Mouse (Mus musculus) embryonic fibroblast, embryonic 13.5 days (primary cell): Measurements from ENCODE around the gene Gm42957. TPM values are rescaled to one million over a fixed set of nuclear protein-coding genes. Genes with fewer than 3 reads are reported as not detected.
"Not testable (repeated sequence)": the region's sequence is repeated elsewhere in the genome, so short reads cannot be mapped to it uniquely, and the experiment has no call there.

ENCODE experiments used
- H3K27ac ChIP-seq: 2 replicates; pipeline ENCODE4 v1.5.1; 2012; ENCODE audit warnings: low read length, control low read depth, inconsistent platforms; ENCODE audit not compliant: insufficient read depth
- H3K4me1 ChIP-seq: 2 replicates; pipeline ENCODE4 v1.6.1; 2011; ENCODE audit warnings: low read length; ENCODE audit not compliant: control insufficient read depth, insufficient read depth
- H3K4me3 ChIP-seq: 2 replicates; pipeline ENCODE4 v1.5.1; 2011; ENCODE audit warnings: mild to moderate bottlenecking, control low read depth, low read length; ENCODE audit not compliant: insufficient read depth
- CTCF ChIP-seq: IDR thresholded peaks from 2 replicates; pipeline ENCODE4 v1.5.1; 2011; ENCODE audit warnings: mild to moderate bottlenecking, control low read depth, low read length, moderate library complexity, borderline replicate concordance; ENCODE audit not compliant: insufficient read depth
- POLR2A ChIP-seq: IDR thresholded peaks from 2 replicates; pipeline ENCODE4 v1.6.1; 2011; ENCODE audit warnings: low read depth, mild to moderate bottlenecking, control low read depth, low read length, moderate library complexity
- polyA plus RNA-seq: library from polyadenylated mRNA; stranded (reverse); fragments of >200 nt; gene quantifications from 2 replicates; pipeline ENCODE4 v1.2.4, GENCODE M21; 2011; ENCODE audit warnings: low read depth; ENCODE audit not compliant: missing spikeins, insufficient read length

The Gm42957 gene
- polyA plus RNA-seq, 1 experiment: 0.28 TPM

DNA sequence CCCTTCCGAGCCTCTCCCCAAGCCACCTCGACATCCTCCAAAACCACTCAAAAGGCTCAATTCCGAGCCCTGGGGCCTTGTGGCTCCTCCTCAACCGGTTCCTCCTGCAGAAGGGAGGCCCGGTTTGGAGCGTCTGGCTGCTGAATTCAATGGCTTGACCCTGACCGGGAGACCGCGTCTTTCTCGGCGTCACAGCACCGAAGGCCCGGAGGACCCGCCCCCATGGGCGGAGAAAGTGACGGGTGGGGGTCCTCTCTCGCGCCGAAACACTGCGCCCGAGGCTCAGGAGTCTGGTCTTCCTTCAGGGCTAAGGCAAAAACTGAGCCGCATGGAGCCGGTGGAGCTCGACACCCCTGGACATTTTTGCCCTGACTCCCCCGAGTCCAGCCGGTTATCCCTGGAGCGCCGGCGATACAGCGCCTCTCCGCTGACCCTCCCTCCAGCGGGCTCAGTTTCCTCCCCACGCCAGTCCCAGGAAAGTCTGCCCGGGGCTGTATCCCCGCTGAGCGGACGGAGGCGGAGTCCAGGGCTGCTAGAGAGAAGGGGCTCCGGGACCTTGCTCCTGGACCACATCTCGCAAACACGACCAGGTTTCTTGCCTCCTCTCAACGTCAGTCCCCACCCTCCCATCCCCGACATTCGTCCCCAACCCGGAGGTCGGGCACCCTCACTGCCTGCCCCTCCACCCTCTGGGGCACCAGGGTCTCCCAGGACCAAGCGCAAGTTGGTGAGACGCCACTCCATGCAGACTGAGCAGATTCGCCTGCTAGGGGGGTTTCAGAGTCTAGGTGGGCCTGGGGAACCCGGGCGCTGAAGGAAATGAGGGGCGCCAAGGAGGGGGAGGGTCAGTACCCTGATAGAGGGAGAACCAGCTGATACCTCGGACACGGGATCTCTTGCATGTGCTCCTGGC lies 36.9 kb upstream of the Gm42957 start:
- TF ChIP-seq POLR2A: peak; percentile 76
- TF ChIP-seq CTCF: no peak
- H3K4me3 ChIP-seq: peak overlapping the region; percentile 52
- H3K4me1 ChIP-seq: peaks cover 11% of the 10 kb centered on the region
- H3K27ac ChIP-seq: 0 out of 2 replicates have a peak overlapping the region, but pooled peaks have one; percentile 1

DNA sequence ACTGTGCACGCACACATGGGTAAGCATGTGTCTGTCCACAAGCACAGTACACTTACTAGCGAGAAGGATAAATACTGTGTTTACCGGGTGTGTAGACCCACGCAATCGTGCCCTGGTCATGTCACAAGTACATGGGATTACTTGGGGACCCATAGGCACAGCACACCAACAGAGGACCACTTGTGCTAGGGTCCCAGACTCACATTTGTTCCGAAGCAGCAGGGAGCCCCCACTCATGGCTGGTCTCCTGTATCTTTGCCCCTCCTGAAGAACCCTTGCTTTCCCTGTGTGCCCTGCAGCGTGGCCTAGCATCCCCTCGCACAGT lies 36.2 kb upstream of the Gm42957 start:
- Histone ChIP-seq H3K4me1 (peaks cover 14% of the 10 kb centered on the region), H3K4me3 (no peak overlapping the region), H3K27ac (no peak overlapping the region)

DNA sequence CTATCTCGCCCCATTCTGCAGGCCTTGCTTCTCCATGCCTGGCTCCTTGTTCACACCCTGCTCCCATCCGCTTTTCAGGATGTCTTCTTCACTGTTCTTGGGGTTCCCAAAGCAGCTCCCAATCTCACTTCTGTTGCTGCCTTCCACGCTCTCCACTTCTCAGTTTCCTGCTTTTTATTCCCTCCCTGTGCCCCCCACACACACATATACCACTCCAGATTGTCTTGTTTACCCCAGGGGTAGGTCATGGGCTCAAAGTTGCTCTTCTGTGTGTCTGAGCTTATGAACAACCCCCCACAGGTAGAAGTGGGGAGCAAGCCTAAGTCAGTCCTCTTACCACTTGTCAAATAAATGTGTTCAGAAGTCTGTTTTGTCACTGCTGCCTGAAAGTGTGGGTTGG lies 35.9 kb upstream of the Gm42957 start:
- Histone ChIP-seq H3K27ac (peak overlapping the region; percentile 48; the same call in 1 of the 2 replicates), H3K4me1 (peaks cover 14% of the 10 kb centered on the region), H3K4me3 (no peak overlapping the region)
- TF ChIP-seq POLR2A (no peak), CTCF (no peak)

More for the DNA sequence above, 36.2 kb upstream of the Gm42957 start:
- no peak for TF ChIP-seq CTCF
- no peak for TF ChIP-seq POLR2A

DNA sequence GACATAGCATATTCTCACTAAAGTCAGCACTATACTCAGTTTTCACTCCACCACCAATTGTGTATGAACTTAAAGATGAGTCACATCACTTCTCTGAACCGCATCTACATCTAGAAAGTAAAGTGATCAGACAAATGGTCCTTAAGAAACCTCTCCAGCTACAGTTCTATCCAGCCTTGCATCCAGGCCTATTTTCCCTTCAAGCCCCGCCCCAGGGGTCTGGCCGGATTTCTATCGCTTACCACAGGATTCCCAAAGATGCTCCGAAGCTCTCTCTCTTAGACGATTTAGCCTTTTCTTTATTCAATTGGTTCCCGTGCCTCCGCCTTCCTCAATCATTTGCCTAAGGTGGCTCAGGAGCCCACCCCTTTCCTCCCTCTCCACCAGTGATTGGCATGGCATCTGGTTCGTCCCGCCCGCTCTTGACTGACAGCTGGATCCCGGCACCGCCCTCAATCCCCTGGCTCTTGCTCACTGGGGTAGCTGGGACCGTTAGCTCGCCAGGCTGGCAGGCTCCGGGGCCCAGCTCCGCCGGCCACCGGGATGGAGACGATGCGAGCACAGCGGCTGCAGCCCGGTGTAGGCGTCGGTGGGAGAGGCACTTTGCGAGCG lies 34.5 kb upstream of the Gm42957 start, which contains the start of gene Lix1l:
TSS of gene Lix1l (plus strand) at position 511 of the 612 bp plus-strand sequence.
- Histone ChIP-seq H3K4me1 (peaks cover 14% of the 10 kb centered on the region), H3K4me3 (peak within 1 kb of the TSS; percentile 51), H3K27ac (peak within 1 kb of the TSS; percentile 90)
- no peak for TF ChIP-seq CTCF
- TF ChIP-seq POLR2A: peak; percentile 75

DNA sequence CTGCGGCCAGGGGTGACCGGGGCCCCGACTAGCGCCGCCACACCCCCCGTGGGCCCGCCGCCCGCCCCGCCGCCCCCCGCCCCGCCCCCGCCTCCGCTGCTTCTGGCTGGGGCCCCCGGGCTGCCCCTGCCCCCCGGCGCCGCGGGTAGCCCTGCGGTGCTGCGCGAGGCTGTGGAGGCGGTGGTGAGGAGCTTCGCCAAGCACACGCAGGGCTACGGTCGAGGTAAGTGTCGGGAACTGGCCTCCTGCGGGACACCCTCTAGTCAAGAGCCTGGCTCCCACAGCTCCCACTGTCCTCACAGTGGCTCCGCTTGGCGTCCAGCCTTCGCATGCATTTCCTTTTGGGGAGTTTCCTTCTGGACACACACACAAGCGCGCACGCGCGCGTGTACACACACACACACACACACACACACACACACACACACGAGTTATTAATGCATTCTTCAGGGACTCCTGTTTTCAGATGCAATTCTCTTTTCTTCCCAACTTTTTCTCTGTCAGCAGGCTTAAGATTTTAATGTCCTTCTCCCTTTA lies 34.0 kb upstream of the Gm42957 start:
- TF ChIP-seq POLR2A (peak; percentile 80), CTCF (no peak)
- H3K27ac ChIP-seq: peak overlapping the region; percentile 90
- peak overlapping the region; percentile 51 for H3K4me3 ChIP-seq
- H3K4me1 ChIP-seq: peaks cover 14% of the 10 kb centered on the region

DNA sequence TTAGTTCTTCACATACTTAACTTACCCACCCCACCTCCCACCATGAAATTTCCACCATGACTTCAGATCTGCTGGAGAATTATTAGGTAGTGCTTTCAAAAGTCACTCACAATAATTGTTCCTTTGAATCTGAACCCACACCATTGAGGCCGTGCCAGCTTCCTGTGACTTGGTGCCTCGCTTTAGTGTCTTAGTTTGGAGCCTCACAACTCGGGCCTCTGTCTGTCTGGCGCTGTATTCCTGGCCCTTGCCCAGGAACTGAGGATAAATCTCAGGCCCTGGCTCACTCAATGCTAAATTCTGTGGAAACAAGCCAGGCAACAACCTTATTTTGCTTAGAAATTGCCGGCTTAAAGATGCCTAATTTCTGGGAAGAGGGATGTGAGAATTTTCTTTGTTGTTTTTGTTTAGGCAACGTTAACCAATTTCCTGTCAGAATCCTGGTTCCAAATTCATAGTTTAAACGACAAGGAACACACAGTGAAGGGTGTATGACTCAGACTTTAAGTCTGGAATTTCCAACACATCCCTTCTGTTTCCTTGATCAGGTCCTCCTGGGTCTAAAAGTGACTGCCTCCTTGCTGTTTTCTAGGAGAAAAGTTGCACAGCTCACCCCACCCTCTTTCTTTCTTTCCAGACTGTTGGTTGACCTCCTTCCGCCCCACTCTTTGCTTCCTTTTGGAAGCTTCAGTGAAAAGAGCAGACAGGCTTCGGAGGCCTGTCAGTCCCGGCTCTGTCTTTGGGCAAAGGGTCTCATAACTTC lies 33.2 kb upstream of the Gm42957 start:
- H3K27ac ChIP-seq: peak overlapping the region; percentile 90
- peaks cover 14% of the 10 kb centered on the region for H3K4me1 ChIP-seq
- peak overlapping the region; percentile 51 for H3K4me3 ChIP-seq
- TF ChIP-seq POLR2A (no peak; the same call in 1 of the 2 replicates), CTCF (no peak)

DNA sequence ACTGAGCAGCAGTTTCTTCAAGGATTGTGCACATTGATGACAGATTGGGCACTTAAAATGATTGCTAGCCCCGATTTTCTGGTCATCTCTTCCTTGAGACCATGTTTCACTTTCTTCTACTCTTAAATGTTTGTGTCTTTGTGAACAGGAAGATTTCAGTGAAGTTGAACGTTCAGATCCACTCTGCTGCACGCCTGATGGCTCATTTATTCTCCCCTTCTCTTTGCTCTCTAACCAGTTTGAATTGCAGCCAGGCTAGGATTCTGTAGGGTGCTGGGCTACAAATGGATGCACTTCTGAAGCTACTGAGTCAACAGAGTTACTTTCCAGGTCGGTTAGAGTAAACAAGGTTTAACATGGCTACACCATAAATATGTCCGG lies 32.6 kb upstream of the Gm42957 start:
- TF ChIP-seq CTCF: no peak
- no peak; the same call in 1 of the 2 replicates for TF ChIP-seq POLR2A
- H3K4me3 ChIP-seq: peak overlapping the region; percentile 51
- peaks cover 14% of the 10 kb centered on the region for H3K4me1 ChIP-seq
- peak overlapping the region; percentile 90 for H3K27ac ChIP-seq

DNA sequence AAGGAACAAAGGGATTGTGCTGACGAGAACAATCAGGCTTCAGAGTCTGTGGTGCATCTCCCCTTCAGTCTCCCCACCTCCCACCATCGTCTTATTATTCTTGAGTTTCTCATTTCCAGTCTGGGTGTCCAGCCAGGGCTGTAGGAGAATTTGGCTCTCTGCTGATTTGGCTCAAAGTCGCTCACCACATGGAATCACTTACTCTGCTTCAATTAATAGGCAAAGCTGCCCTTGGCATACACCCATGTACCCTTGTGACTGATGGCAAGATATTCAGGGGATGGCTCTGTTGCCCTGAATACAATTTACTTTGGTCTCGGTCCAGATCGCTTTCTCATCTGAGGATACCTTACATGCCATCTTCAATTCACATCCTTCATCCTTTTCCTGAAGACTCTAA lies 32.0 kb upstream of the Gm42957 start:
- Histone ChIP-seq H3K4me1 (peaks cover 14% of the 10 kb centered on the region), H3K27ac (peak overlapping the region; percentile 90), H3K4me3 (peak overlapping the region; percentile 51; the same call in 1 of the 2 replicates)
- no peak for TF ChIP-seq CTCF
- TF ChIP-seq POLR2A: no peak

DNA sequence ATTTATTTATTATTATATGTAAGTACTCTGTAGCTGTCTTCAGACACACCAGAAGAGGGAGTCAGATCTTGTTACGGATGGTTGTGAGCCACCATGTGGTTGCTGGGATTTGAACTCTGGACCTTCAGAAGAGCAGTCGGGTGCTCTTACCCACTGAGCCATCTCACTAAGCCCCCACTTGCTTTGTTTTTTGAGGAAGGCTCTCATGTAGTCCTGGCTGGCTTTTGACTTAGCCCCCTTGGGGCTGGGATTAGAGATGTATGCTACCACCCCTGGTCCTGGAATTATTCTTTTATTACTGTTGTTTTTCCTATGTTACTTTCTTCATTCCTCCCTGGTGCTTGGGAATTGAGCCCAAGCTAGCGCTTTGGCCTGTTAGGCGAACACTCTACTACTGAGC lies 29.3 kb upstream of the Gm42957 start:
- H3K4me1 ChIP-seq, H3K27ac ChIP-seq, H3K4me3 ChIP-seq: not testable (repeated sequence)
